Mouse (Mus musculus): ENCODE measurements around the gene Gm12248. TPM values are rescaled to one million over a fixed set of nuclear protein-coding genes. Genes with fewer than 3 reads are reported as not detected.

Gene Gm12248
- polyA plus RNA-seq, 1 experiment = 1.6 TPM

DNA sequence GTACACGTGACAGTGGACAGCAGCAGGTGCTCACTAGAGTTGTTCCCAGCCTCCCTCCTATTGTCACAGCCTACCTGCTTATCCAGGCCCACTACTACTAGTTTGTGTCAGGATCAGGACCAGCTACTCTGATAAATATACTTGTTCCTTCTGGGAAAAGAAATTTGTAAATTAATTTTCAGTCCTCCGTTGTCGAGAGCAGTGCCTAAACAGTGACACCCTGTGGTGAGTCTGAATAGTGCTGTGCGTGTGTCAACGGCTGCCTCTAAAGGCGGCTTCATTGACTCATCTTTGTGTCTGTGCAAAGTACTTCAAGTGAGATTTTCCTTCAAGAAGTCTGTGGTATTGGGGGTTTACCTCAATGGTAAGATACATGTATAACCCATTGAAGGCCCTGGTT lies 35.5 kb downstream of the Gm12248 start:
- peak; percentile 37 for DNase-seq
- Histone ChIP-seq H3K4me3 (replicated peaks; ENCODE audit: extremely low read depth, low read depth, low read length) (no peak overlapping the region), H3K4me1 (ENCODE audit: control insufficient read depth, insufficient read depth, low read length) (no peaks in the 10 kb centered on the region)
- WGBS = 36% methylated on average over 6 of the region's 6 CpGs
- peak; percentile 80 for TF ChIP-seq CTCF (IDR thresholded peaks at IDR 0.05; ENCODE audit: insufficient read depth, low read length)
- no peak for TF ChIP-seq POLR2A (IDR thresholded peaks at IDR 0.05; ENCODE audit: borderline replicate concordance, extremely low read depth, low read depth, low read length)

DNA sequence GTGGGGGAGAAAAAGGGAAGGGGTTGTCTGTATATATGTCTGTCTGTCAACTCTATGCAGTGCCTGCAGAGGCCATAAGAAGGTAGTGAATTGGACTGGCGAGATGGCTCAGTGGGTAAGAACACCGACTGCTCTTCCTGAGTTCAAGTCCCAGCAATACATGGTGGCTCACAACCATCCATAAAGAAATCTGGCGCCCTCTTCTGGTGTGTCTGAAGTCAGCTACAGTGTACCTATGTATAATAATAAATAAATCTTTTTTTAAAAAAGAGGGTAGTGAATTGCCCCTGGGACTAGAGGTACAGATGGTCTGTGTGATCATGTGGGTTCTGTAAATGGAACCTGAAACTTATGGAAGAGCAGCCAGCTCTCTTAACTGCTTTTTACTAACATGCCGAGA lies 46.5 kb downstream of the Gm12248 start:
- WGBS = 80% methylated on average over 4 of the region's 4 CpGs
- Histone ChIP-seq H3K4me3 (replicated peaks; ENCODE audit: extremely low read depth, low read depth, low read length) (no peak overlapping the region), H3K4me1 (ENCODE audit: control insufficient read depth, insufficient read depth, low read length) (peaks cover 5% of the 10 kb centered on the region; the same call in 1 of the 2 replicates)
- DNase-seq = no peak
- TF ChIP-seq POLR2A (IDR thresholded peaks at IDR 0.05; ENCODE audit: borderline replicate concordance, extremely low read depth, low read depth, low read length) (no peak), CTCF (IDR thresholded peaks at IDR 0.05; ENCODE audit: insufficient read depth, low read length) (no peak)

DNA sequence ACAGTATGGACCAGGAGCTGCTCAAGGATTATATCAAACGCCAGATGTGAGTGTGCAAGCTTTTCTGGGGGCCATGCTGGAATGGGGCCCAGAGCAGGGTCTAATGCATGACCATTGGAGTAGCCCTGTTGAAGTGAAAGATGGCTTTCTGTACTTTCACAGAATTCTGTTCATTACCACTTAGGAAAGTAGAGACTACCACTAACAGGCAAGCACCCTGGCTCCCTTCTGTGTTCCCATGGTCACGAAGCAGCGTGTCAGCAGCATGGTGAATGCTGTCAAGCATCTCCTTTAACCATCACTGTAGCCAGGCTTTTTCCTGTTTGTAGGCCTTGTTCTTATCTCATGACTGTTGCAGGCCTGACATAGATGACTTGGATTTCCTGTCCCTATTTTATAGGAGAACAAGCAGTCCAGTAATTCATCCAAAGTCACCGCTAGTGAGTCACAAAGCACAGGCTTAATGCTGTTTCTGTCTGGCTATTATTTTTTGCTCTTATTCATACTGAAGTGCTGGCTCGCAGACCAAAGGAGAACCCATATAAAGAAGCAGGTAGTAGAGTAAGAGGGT lies 50.0 kb downstream of the Gm12248 start:
- no peak for DNase-seq
- Histone ChIP-seq H3K4me1 (ENCODE audit: control insufficient read depth, insufficient read depth, low read length) (peaks cover 12% of the 10 kb centered on the region), H3K4me3 (replicated peaks; ENCODE audit: extremely low read depth, low read depth, low read length) (no peak overlapping the region)
- TF ChIP-seq CTCF (IDR thresholded peaks at IDR 0.05; ENCODE audit: insufficient read depth, low read length) = no peak
- 68% methylated on average over 5 of the region's 5 CpGs for WGBS

- WGBS = 56% methylated on average over 1 of the region's 1 CpGs
- TF ChIP-seq CTCF (IDR thresholded peaks at IDR 0.05; ENCODE audit: insufficient read depth, low read length) = peak; percentile 39; the same call in 1 of the 2 replicates
- no peak for TF ChIP-seq POLR2A (IDR thresholded peaks at IDR 0.05; ENCODE audit: borderline replicate concordance, extremely low read depth, low read depth, low read length)
- Histone ChIP-seq H3K4me1 (ENCODE audit: control insufficient read depth, insufficient read depth, low read length) (peaks cover 12% of the 10 kb centered on the region), H3K4me3 (replicated peaks; ENCODE audit: extremely low read depth, low read depth, low read length) (no peak overlapping the region)
- no peak for DNase-seq
These were observed 53.9 kb downstream of the Gm12248 start for GRCm38 (mm10) chr11:58039027-58039426.

DNA sequence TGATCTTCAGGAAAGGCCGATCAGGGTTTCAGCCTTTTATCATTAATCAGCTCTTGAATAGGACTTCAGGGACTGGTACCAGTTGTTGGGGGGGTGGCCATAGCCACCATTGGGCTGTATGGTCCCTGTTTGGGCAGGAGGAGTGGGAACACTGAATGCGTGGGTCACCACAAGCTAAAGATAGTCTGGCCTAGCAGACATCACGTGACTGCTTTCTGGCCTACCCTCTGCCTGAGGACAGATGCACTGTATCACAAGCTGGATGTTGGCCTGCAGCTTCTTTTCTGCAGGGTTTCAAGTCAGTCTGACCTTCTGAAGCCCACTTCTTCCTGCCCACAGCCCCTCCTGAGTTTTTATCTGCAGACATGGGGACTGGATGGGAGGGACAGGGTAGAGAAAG lies 59.3 kb downstream of the Gm12248 start:
- TF ChIP-seq CTCF (IDR thresholded peaks at IDR 0.05; ENCODE audit: insufficient read depth, low read length) (no peak), POLR2A (IDR thresholded peaks at IDR 0.05; ENCODE audit: borderline replicate concordance, extremely low read depth, low read depth, low read length) (no peak)
- WGBS = 52% methylated on average over 3 of the region's 3 CpGs
- Histone ChIP-seq H3K4me3 (replicated peaks; ENCODE audit: extremely low read depth, low read depth, low read length) (no peak overlapping the region), H3K4me1 (ENCODE audit: control insufficient read depth, insufficient read depth, low read length) (peaks cover 25% of the 10 kb centered on the region)
- no peak for DNase-seq

DNA sequence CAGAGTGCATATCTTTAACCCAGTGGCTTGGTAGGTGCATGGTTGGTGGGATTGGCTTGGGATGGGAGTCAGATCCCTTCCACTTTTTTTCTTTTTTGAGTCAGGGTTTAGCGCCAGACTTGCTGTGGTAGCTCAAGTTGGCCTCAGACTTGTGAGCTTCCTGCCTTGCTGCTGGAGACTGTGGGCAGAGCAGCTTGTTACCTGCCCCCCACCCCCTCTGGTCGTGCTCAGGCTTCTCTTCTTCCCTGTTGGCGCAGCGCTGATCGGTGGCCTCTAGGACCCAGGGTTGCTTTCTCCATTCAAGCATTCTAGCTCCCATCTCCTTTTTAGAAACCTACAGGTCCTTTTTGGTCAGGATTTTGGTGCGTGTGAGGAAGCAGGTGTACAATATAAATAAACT lies 61.8 kb downstream of the Gm12248 start:
- TF ChIP-seq POLR2A (IDR thresholded peaks at IDR 0.05; ENCODE audit: borderline replicate concordance, extremely low read depth, low read depth, low read length) = no peak
- no peak for TF ChIP-seq CTCF (IDR thresholded peaks at IDR 0.05; ENCODE audit: insufficient read depth, low read length)
- Histone ChIP-seq H3K4me3 (replicated peaks; ENCODE audit: extremely low read depth, low read depth, low read length) (no peak overlapping the region), H3K4me1 (ENCODE audit: control insufficient read depth, insufficient read depth, low read length) (peaks cover 33% of the 10 kb centered on the region)
- no peak for DNase-seq
- WGBS = 54% methylated on average over 6 of the region's 6 CpGs

- 55% methylated on average over 2 of the region's 2 CpGs for WGBS
- TF ChIP-seq POLR2A (IDR thresholded peaks at IDR 0.05; ENCODE audit: borderline replicate concordance, extremely low read depth, low read depth, low read length) (no peak), CTCF (IDR thresholded peaks at IDR 0.05; ENCODE audit: insufficient read depth, low read length) (no peak)
- DNase-seq = no peak
- Histone ChIP-seq H3K4me1 (ENCODE audit: control insufficient read depth, insufficient read depth, low read length) (peaks cover 36% of the 10 kb centered on the region), H3K4me3 (replicated peaks; ENCODE audit: extremely low read depth, low read depth, low read length) (no peak overlapping the region)
These were observed 63.1 kb downstream of the Gm12248 start for GRCm38 (mm10) chr11:58029869-58030268.

GRCm38 (mm10) chr11:58028981-58029380 lies 64.0 kb downstream of the Gm12248 start:
- no peak overlapping the region for H3K4me3 ChIP-seq (replicated peaks; ENCODE audit: extremely low read depth, low read depth, low read length)
- peaks cover 43% of the 10 kb centered on the region for H3K4me1 ChIP-seq (ENCODE audit: control insufficient read depth, insufficient read depth, low read length)
- 82% methylated on average over 1 of the region's 1 CpGs for WGBS
- no peak for DNase-seq
- TF ChIP-seq CTCF (IDR thresholded peaks at IDR 0.05; ENCODE audit: insufficient read depth, low read length) (no peak), POLR2A (IDR thresholded peaks at IDR 0.05; ENCODE audit: borderline replicate concordance, extremely low read depth, low read depth, low read length) (no peak)

- no peak for DNase-seq
- TF ChIP-seq CTCF (IDR thresholded peaks at IDR 0.05; ENCODE audit: insufficient read depth, low read length) (no peak), POLR2A (IDR thresholded peaks at IDR 0.05; ENCODE audit: borderline replicate concordance, extremely low read depth, low read depth, low read length) (no peak)
- 50% methylated on average over 1 of the region's 1 CpGs for WGBS
- H3K4me3 ChIP-seq (replicated peaks; ENCODE audit: extremely low read depth, low read depth, low read length) = no peak overlapping the region
- H3K4me1 ChIP-seq (ENCODE audit: control insufficient read depth, insufficient read depth, low read length) = peaks cover 41% of the 10 kb centered on the region
These were observed 66.1 kb downstream of the Gm12248 start for GRCm38 (mm10) chr11:58026860-58027259.

GRCm38 (mm10) chr11:58026337-58026736 lies 66.6 kb downstream of the Gm12248 start:
- 43% methylated on average over 3 of the region's 3 CpGs for WGBS
- TF ChIP-seq POLR2A (IDR thresholded peaks at IDR 0.05; ENCODE audit: borderline replicate concordance, extremely low read depth, low read depth, low read length) (no peak), CTCF (IDR thresholded peaks at IDR 0.05; ENCODE audit: insufficient read depth, low read length) (no peak)
- DNase-seq = no peak

More at GRCm38 (mm10) chr11:58026337-58026736, 66.6 kb downstream of the Gm12248 start:
- H3K4me1 ChIP-seq (ENCODE audit: control insufficient read depth, insufficient read depth, low read length) = peaks cover 44% of the 10 kb centered on the region
- no peak overlapping the region for H3K4me3 ChIP-seq (replicated peaks; ENCODE audit: extremely low read depth, low read depth, low read length)

Measured in lung, adult 2 months (tissue).